Mouse (Mus musculus): ENCODE measurements around the gene Hebp1.

Hebp1 gene

DNA sequence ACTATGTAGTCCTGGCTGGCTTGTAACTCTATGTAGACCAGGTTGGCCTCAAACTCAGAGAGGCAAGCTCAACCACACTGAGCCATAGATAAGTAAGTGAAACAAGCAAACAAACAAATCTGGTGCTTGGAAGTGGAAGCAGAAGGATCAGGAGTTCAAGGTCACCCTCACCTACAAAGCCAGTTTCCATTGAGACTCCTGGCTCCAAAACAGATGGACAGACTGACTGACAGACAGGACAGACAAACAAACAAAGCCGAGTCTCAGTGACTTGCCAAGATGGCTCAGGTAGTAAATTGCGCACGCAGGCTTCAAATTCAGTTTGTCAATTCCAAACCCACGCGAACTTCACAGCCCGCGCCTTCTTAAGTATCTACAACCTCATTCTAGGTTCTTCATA, 376 bp downstream of the Hebp1 start:
- no peak for DNase-seq (ENCODE audit: low read depth)

DNA sequence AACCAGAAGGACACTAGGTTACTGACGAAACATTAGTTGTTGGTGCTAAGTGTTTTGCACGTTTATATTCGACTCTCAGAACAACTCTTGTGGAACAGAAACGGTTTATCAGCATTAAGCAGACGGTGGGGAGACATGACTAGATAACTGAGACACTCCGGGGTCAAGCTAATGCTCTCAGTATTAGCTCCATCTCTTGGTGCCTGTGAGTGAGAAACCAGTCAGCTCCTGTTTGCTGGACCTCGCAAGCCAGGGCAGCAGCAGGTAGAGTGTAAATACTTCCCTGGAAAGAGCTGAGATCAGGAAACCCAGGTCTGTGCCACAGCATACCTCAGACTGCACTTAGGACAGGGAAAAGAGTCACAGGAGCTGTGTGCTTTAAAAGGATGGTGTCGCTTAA, 1.1 kb downstream of the Hebp1 start:
- no peak for DNase-seq (ENCODE audit: low read depth)

DNA sequence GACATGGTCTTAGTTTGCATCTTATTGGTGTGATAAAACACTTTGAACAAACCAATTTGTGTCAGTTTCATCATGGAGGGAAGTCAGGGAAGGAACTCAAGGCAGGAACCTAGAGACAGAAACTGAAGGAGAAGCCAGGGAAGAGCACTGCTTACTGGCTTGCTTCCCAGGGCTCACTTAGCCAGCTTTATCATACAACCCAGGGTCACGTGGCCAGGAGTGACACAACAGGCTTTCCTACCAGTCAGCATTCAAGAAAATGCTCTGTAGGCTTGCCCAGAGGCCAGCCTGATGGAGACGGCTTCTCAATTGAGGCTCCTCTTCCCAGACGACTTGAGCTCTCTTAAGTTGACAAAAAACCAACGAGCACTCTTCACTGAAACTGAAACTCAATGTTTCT, 2.9 kb downstream of the Hebp1 start:
- no peak for DNase-seq (ENCODE audit: low read depth)

DNA sequence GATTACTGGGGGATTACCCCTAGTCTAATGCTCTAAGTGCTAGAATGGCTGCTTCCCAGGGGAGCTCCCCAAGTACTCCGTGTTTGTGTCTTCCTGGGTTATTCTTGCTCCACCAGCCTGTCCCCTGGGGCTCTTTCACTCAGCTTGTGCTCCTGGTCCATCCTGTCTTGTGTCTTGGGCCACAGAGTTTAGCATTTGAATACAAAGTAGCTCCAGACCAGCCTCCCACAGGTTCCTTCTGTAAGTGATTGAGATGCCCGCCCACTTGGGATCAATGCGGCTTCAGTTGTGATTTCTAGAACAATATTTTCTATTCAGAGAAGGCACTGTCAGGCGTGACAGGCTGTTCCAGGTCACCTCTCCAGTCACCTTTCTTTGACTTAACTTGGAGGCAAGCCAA, 4.1 kb downstream of the Hebp1 start:
- no peak for DNase-seq (ENCODE audit: low read depth)

DNA sequence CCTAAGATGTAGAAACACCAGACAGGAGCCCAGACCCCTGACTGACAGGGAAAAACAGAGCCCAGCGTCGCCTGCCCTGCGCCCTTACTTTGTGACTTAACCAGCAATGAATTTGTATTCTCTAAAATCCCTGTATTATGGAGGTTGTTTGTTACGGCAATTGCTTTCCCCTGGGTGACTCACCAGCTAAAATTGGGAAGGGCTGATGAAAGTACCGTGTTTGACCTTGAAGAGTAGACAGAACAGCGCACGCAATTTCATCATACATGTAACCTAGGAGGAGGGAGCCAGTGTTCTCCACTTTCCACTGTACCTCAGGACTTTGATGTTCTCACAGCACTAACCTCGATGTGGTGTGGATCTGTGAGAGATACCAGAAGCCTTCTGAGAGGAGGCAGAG, 4.8 kb downstream of the Hebp1 start:
- DNase-seq (ENCODE audit: low read depth) = no peak

DNA sequence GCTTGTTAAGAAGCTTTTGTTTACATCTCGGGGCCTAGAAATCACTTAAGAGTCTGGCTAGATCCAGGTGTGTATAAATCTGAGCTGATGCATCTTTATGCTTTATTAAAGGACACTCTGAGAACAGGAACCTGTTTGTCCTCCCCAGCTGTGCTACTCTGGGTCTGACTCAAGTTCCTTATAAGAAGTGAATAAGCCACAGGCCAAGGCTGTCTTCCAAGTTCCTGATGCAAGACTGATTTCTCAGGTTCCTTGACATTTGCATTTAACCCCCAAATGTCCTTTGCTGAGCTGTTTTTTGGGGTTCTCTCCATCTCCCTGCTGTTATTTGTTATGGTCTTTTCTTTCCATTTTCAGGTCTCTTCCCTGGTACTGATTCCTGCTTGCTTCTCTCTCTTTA, 5.9 kb downstream of the Hebp1 start:
- DNase-seq (ENCODE audit: low read depth) = peak; percentile 53

DNA sequence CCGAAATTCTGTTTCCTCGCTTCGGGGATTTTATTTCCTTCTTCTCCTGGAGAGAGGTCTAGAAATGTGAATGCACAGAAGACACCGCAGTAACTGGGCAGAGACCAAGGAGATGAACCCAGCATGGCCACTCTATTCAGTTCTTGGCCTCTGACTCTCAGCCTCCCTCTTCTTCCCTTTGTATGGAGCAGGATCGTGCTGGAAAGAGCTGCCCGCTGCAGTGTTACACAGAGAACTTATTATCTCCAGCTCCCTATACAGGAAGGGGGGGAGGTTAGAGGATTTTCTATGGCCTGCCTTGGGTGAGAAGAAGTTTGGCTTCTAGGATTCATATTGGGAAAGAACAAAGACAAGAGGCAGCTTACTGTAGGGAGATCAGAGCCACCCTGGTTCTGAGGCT, 7.7 kb downstream of the Hebp1 start:
- DNase-seq (ENCODE audit: low read depth) = no peak

DNA sequence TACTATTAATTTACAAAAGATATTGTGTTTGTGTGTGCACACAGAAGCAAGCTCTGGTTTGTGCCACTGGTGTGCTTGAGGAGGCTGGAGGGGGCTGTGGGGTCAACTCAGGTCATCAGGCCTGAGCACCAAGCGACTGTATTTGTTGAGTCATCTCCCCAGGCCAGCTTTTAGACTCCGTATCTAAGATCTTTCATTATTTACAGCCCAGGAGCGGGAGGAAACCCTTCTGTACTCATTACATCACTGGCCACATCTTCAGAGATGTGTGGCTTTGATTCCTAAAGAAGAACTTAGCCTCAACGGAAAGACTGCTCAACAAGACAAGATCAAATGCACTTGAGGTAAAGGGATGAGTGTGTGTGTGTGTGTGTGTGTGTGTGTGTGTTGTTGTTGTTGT, 9.2 kb downstream of the Hebp1 start:
- DNase-seq (ENCODE audit: low read depth) = no peak

DNA sequence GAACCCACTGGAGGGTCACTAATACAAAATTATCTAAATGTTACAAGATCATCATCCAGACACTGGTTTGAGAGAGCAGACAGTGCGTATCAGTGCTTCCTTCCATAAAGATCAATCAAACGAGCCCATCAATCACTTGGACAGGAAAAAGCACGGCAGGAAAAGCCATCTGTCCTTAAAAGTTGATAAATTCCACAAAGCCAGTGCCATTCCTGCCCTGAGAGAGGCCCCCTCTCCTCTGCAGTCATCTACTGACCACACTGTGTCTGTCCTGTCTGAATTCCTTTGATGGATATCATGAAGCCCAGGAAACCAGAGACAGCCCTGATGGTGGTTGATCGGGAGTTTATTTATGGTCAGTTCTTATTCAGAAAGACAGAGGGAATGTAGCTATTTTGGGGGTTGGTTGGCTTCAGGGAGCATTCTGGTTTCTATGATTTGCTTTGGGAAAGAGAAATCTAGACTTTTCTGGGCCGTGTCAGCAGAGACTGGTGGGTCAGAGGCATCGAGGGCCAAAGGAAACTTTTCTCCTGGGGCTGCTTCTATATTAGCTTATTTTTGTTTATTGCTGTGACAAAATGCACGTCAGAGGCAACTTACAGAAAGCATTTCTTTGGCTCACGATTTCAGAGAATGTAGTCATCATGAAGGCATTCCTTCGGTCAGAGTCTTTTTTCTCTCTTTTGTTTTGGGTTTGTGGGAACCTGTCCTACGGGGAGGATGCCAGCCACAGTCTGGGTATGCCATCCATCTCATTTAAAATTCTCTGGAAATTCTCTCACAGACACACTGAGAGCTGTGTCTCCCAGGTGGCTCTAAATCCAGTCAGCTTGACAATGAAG, 10.5 kb downstream of the Hebp1 start:
- peak; percentile 9 for DNase-seq (ENCODE audit: low read depth)

DNA sequence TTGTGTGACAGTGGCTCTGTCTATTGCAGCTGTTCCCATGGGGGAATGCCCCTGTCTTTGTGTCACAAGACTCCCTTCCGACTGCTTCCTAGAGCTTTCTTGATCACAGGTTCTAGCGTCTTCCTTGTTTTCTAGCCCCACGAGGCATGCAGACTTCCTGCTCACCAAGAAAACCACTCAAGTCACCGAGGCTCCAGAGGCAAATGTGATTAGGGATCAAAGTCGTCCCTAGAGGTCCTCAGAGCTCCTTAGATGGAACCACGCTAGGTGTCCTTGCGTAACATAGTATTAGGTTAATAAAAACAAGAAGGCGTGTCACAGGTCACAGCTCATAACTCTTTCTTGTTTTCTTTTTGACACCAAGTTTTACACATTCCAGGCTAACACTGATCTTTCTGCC, 13.9 kb downstream of the Hebp1 start:
- peak; percentile 11 for DNase-seq (ENCODE audit: low read depth)

DNA sequence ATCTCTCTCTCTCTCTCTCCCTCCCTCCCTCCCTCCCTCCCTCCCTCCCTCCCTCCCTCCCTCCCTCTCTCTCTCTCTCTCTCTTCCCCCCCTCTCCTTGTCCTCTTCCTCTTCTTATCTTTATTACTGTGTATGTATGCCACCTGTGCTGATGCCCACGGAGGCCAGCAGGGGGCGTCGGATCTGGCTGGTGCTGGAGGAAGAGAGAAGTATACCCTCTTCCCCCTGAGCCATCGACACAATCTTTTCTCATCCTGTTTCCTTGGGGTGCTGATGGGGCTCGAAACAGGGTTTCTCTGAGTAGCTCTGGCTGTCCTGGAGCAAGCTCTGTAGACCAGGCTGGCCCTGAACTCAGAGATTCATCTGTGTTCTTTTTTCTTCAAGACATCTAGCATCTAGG, 14.9 kb downstream of the Hebp1 start:
- DNase-seq (ENCODE audit: low read depth) = no peak

DNA sequence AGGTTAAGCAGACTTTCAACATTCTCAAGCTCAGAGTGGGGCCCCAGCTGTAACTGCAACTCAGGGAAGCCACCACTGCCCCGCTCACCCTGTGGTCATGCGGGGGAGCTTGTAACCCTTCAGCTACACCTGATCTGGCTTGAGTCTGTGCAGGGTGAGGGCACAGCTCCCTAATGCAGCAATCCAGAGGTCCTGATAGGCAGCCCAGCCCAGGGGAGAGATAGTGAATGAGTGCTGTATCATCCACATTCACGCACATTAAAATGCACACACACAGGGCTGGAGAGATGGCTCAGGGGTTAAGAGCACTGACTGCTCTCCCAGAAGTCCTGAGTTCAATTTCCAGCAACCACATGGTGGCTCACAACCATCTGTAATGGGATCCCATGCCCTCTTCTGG, 19.2 kb downstream of the Hebp1 start:
- no peak for DNase-seq (ENCODE audit: low read depth)

DNA sequence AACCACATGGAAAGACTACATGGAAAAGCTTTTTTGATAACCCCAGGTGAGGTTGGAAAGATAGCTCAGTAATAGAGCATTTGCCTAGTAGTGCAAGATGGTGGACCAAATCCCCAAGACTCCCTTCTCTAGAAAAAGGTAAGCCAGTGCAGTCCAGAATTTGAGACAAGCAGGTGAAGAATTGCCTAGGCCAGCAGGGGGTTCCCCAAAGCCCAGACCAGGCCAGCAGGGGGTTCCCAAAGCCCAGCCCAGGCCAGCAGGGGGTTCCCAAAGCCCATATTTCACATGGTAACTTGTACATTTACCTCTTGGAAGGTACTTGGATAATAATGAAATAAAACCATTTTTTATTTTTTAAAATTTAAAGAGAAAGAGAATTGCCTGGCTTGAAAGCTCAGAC, 20.6 kb downstream of the Hebp1 start:
- no peak for DNase-seq (ENCODE audit: low read depth)

DNA sequence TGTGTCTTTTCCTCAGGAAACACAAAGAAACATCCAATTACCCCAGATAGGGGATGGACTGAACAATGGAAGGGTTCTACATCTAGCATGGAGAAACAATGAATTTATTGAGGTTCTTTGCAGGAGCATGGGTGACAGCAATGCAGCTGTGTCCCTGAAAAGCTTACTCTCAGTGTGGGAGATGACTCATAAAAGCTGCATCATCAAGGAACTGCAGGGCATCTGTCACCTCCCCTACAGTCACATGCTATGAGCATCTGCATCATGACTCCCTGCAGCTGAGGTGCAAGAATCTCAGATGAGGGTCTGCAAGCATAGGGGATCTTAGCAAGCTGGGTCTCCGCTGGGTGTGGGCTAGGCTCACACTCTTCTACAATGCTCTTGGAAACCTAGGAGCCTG, 22.8 kb downstream of the Hebp1 start:
- no peak for DNase-seq (ENCODE audit: low read depth)

DNA sequence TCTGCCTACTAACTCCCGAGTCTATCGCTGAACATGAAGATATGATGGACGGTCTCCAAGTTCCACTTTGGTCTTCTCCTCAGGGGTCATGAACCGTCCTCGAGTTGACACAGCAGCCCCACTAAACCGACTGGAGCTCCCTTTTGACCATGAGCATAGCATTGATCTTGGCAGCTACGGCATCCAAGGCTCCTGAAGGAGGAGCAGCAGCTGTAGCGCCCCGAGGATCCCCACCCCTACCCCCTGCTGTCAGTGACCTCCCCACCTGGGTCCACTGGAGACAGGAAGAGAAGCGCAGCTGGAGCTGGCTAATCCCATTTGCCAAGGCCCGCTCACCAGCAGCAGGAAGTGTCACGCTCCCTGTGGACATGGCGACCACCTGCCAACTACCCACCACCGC, 26.1 kb downstream of the Hebp1 start:
- no peak for DNase-seq (ENCODE audit: low read depth)

DNA sequence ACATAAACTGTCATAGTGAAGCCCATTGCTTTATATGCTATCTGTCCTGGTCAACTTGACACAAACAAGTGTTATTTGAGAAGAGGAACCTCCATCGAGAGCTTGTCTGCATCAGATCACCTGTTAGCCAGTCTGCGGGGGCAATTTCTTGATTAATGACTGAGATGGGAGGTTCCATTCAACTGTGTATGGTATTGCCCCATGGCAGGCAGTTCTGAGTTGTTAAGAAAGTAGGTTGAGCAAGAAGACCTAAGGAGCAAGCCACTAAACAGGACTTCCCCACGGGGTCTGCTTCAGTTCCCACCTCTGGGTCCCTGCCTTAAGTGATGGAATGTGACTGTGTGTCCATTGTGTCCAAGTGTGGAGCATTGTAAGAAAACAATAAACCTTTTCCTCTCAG, 28.6 kb downstream of the Hebp1 start:
- no peak for DNase-seq (ENCODE audit: low read depth)

DNA sequence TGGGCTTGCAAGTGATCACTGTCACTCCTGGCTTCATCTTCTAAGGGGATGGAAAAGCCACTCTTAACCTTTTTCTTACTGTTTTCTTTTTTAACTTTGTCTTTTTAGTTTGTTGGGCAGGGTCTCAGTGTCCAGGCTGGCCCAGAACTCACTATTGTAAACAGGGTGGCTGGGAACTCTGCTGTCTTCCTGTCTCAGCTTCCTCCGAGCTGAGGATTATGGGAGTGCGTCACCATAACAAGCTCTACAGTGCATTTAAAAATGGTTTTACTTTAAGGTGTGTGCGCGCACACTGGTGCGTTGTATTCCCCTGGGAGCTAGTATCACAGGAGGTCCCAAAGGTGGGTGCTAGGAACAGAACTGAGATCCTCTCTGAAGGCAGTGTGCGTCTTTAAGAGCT, 29.4 kb downstream of the Hebp1 start:
- no peak for DNase-seq (ENCODE audit: low read depth)

DNA sequence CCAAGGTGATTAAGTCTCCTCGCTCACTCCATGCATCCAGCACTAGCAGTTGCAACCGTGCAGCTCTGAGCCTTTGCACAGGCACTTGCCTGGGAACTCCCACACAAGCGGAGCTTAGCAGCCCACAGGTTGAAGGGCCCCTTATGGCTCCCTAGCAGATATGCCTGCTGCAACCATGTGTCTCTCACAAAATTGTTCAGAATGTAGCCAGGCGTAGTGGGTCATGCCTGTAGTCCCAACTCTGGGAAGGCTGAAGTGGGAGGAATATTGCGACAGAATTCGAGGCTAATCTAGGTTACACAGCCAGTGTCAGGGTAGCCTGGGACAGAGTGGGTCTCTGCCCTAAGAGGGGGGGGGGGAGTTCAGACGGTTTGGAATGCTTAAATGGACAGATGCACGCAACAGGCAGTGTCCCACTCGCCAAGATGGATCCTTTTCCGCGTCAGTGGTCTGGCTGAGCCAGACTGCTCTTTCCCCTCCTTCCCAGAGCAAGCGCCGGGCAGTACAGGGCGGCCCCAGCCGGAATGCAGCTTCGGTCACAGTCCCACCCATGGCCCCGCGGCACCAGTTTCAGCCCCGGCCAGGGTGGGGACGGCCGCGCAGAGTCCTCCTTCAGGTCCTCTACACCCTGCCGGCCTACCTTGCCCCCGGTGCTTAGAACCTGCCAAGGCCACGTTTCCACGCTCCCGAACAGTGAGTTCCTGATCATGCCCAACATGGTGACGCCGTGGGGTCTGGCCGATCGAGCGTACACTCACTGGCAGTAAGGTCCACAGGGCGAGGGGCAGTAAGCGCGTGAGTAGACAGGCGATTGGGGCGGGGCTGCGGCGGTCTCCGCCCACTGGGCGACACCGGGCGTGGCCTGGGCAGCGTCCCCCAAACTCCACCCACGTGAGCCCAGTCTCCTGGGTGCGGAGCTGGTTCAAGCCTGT, 30.2 kb downstream of the Hebp1 start:
- DNase-seq (ENCODE audit: low read depth) = peak; percentile 60

DNA sequence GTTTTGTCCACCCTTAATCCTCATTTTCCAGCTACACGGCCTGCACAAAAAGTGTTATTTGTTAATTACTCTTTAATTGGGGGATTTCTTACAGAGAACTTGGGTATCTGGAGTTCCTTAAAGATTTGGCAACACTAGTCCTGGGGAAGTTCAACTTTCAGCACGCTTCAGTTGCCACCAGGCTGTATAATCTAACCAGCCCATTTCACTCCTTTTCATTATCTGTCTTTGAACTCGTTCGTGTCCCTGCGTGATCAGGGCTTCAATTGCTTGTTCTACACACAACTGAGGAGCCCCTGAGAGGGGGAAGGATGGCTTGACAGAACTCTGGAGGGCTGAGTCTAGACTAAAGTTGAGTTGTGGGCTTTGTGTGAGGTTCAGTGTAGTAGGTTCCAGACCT, 31.1 kb downstream of the Hebp1 start:
- DNase-seq (ENCODE audit: low read depth) = no peak

DNA sequence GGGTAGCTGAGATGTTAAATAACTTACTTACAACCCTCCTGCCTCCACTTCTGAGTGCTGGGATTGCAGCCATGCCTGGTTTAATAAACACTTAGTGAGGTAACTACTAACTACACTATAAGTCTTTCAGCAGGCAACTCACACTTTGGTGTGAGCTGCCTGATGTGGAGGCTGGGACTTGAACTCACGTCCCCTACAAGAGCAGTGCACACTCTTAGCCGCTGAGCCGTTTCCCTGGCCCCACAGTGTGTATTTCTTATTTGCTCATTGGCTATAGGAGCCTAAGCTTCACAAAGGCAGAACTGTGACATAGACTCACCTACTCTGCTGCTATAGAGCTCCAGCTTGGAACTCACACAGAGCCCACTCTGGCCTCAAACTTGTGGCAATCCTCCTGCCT, 31.6 kb downstream of the Hebp1 start:
- no peak for DNase-seq (ENCODE audit: low read depth)

DNA sequence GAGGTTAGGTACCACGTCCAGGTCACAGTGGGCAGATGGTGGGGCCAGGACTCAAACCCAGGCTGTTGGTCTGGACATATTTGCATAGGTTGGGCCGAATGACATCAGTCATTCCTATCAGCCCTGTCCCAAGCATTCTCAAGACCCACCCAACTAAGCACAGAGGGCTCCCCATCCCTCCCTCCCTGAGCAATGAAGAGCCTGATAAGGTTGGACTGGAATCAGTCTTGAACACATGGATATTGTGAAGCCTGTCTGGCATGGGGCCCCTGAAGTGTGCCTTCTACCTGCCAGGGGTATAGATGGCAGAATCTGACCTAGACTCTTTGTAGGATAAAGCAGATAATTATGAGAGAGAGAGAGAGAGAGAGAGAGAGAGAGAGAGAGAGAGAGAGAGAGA, 32.1 kb downstream of the Hebp1 start:
- no peak for DNase-seq (ENCODE audit: low read depth)

DNA sequence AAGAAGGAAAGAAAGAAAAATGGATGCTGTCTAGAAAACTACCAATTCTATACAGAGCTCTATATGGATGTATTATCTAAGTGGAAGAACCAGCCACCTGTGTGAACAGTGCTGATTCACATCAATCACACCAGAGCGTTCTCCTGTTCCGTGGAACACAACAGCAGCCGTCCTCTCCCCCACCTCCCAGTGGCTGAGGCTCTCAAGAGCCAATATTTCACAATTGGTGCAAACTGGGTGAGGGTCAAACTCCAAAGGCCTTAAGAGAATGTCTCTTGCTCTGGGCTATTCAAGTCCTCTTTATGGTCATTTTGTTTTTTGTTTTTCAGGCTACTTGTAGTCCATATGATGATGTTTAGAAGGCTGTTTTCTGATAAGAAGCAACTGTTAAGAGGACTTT, 32.6 kb downstream of the Hebp1 start:
- no peak for DNase-seq (ENCODE audit: low read depth)

DNA sequence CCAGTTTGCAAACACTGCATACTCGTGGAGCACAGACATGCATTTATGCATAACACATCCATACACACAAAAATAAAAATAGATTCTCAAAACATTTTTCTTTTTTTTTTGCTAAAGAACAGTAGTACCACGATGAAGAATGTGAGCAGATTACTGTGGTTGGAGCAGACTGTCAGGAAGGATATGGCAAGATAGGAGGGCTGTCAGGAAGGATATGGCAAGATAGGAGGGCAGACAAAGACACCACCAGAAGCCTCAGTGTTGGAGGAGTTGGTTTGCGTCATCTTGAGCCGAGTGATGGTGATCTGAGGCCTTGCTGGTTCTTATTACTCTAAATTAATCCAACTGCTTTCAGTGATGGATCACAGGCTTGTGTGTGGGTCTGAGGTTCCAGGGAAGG, 35.0 kb downstream of the Hebp1 start:
- DNase-seq (ENCODE audit: low read depth) = no peak
